Mouse (Mus musculus): ENCODE measurements around the gene Epb41l1.

DNA sequence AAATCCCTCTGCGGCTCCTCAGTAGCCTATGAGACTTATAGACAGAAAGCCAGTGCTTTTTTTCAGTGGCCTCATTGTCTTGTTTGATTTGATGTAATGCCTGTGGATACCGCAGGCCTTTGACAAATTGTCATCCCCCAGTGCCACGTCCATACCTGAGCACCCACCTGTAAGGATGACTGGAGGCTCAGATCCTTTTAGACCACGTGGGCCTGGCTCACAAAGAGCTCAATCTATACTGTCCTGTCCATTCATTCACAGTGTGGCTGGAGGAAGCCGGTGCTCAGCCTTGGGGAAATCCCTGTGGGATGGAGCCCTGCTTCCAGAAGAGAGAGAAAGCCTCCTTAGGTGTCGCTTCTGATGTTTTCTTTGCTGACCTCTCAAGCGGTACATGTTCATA, 62.5 kb downstream of the Epb41l1 start:
- TF ChIP-seq CTCF (conservative IDR thresholded peaks at IDR 0.05; ENCODE audit: low read length) (no peak), NANOG (IDR thresholded peaks at IDR 0.05; ENCODE audit: borderline replicate concordance, low read length) (no peak)

All from E14TG2a.4 (cell line).